10 mouse cellular contexts compared by ENCODE assay signal in genomic region chr8:123334467-123334866, GRCm38 (mm10). TPM values are rescaled to one million over a fixed set of nuclear protein-coding genes. Genes with fewer than 3 reads are reported as not detected.
A peak's percentile ranks its signal among the peaks of the same experiment; 100 is the strongest.
DNase-seq lines count a peak whose midpoint lies in the region; ATAC-seq lines count a peak whose summit lies in the region.
"Had no signal": no experiment of that assay in that cellular context is flagged by ENCODE, and none has a peak within 500 bp of the region (broad histone marks: within the 10 kb centered on the region; RNA-seq: fewer than 3 reads in every experiment).

No protein-coding gene starts in this region.

- peaks cover 23% of the 10 kb centered on the region for H3K27me3 ChIP-seq in forebrain, embryonic 10.5 days (ENCODE audit: poor library complexity, severe bottlenecking)
- peaks cover 21% of the 10 kb centered on the region for H3K27me3 ChIP-seq in liver, embryonic 12.5 days (replicated peaks)
- no peaks in the 10 kb centered on the region for H3K27me3 ChIP-seq in neural tube, embryonic 15.5 days (replicated peaks)

- H3K9me3 ChIP-seq in forebrain, embryonic 10.5 days, result no peaks in the 10 kb centered on the region
- no peaks in the 10 kb centered on the region for H3K9me3 ChIP-seq in liver, embryonic 12.5 days (replicated peaks)
- no peaks in the 10 kb centered on the region for H3K9me3 ChIP-seq in neural tube, embryonic 15.5 days (replicated peaks)
- H3K9me3 ChIP-seq: limb, embryonic 12.5 days had no signal

- peak; percentile 16 for DNase-seq in kidney, adult 9 months
- DNase-seq in kidney, postnatal 4 days, result no peak
- DNase-seq in forebrain, embryonic 10.5 days (ENCODE audit: extremely low spot score, low spot score), result no peak
- no peak for DNase-seq in right cerebral cortex, postnatal 36 days (ENCODE audit: low spot score in 2 of 2)
- DNase-seq in thymus, postnatal 14 days, result no peak
- no peak for DNase-seq in urinary bladder, adult 2 months (ENCODE audit: low spot score)
- DNase-seq: kidney, adult 18-20 months had no signal

- ATAC-seq in liver, embryonic 12.5 days, result no peak
- no peak for ATAC-seq in neural tube, embryonic 15.5 days (ENCODE audit: low FRiP score)

- H3K4me1 ChIP-seq in forebrain, embryonic 10.5 days, result peaks cover 45% of the 10 kb centered on the region
- H3K4me1 ChIP-seq in liver, embryonic 12.5 days, result peaks cover 61% of the 10 kb centered on the region
- H3K4me1 ChIP-seq in neural tube, embryonic 15.5 days, result peaks cover 48% of the 10 kb centered on the region

- peak overlapping the region; percentile 99 for H3K4me2 ChIP-seq in liver, embryonic 12.5 days
- H3K4me2 ChIP-seq in neural tube, embryonic 15.5 days, result peak overlapping the region; percentile 60
- H3K4me2 ChIP-seq: limb, embryonic 12.5 days had no signal

- no peak overlapping the region for H3K9ac ChIP-seq in liver, embryonic 12.5 days
- H3K9ac ChIP-seq in neural tube, embryonic 15.5 days (replicated peaks), result peak overlapping the region; percentile 86; the same call in 1 of the 2 replicates
- H3K9ac ChIP-seq: limb, embryonic 12.5 days had no signal

- peak overlapping the region; percentile 54; the same call in 1 of the 2 replicates for H3K27ac ChIP-seq in forebrain, embryonic 10.5 days
- peak overlapping the region; percentile 34; the same call in 1 of the 2 replicates for H3K27ac ChIP-seq in liver, embryonic 12.5 days
- H3K27ac ChIP-seq in neural tube, embryonic 15.5 days (replicated peaks), result peak overlapping the region; percentile 62
- H3K27ac ChIP-seq: limb, embryonic 12.5 days had no signal

- peak overlapping the region; percentile 70 for H3K4me3 ChIP-seq in forebrain, embryonic 10.5 days
- 0 out of 2 replicates have a peak overlapping the region, but pooled peaks have one; percentile 72 for H3K4me3 ChIP-seq in liver, embryonic 12.5 days
- H3K4me3 ChIP-seq in neural tube, embryonic 15.5 days (replicated peaks), result peak overlapping the region; percentile 82

- H3K36me3 ChIP-seq in forebrain, embryonic 10.5 days (replicated peaks), result no peaks in the 10 kb centered on the region
- no peaks in the 10 kb centered on the region for H3K36me3 ChIP-seq in liver, embryonic 12.5 days
- no peaks in the 10 kb centered on the region for H3K36me3 ChIP-seq in neural tube, embryonic 15.5 days
- H3K36me3 ChIP-seq: limb, embryonic 12.5 days had no signal

- 0% methylated on average over 1 of the region's 1 CpGs for WGBS in forebrain, embryonic 10.5 days
- 28% methylated on average over 1 of the region's 1 CpGs for WGBS in liver, embryonic 12.5 days (ENCODE audit: insufficient replicate concordance)
- WGBS in neural tube, embryonic 15.5 days, result 0% methylated on average over 1 of the region's 1 CpGs

RNA-seq across cellular contexts. Expression of gene Spire2, which starts 2.0 kb away (rescaled TPM):
- 6.5 and 6.9 TPM in 2 replicates for polyA plus RNA-seq in forebrain, embryonic 10.5 days (2016; fragmentation: Nextera tagmentation; extraction: Ambion mirVana)
- polyA plus RNA-seq in liver, embryonic 12.5 days (2016; fragmentation: Nextera tagmentation; extraction: Ambion mirVana), result 4.6 TPM in 2 replicates
- polyA plus RNA-seq in neural tube, embryonic 15.5 days (2015; fragmentation: Nextera tagmentation; extraction: Ambion mirVana), result 37.9 and 44.0 TPM in 2 replicates
- 4.8 and 5.3 TPM in 2 replicates for polyA plus RNA-seq in urinary bladder, adult 2 months (2012; rRNA removed)

RNA-seq across cellular contexts. Expression of gene Fanca, which starts 16.1 kb away (rescaled TPM):
- 49.6 and 52.3 TPM in 2 replicates for polyA plus RNA-seq in forebrain, embryonic 10.5 days (2016; fragmentation: Nextera tagmentation; extraction: Ambion mirVana)
- 27.4 and 32.2 TPM in 2 replicates for polyA plus RNA-seq in liver, embryonic 12.5 days (2016; fragmentation: Nextera tagmentation; extraction: Ambion mirVana)
- 6.1 and 9.8 TPM in 2 replicates for polyA plus RNA-seq in neural tube, embryonic 15.5 days (2015; fragmentation: Nextera tagmentation; extraction: Ambion mirVana)
- polyA plus RNA-seq in urinary bladder, adult 2 months (2012; rRNA removed), result 8.9 and 15.8 TPM in 2 replicates

RNA-seq across cellular contexts. Expression of gene Tcf25, which starts 39.1 kb away (rescaled TPM):
- 146 and 151 TPM in 2 replicates for polyA plus RNA-seq in forebrain, embryonic 10.5 days (2016; fragmentation: Nextera tagmentation; extraction: Ambion mirVana)
- 79.2 and 94.3 TPM in 2 replicates for polyA plus RNA-seq in liver, embryonic 12.5 days (2016; fragmentation: Nextera tagmentation; extraction: Ambion mirVana)
- polyA plus RNA-seq in neural tube, embryonic 15.5 days (2015; fragmentation: Nextera tagmentation; extraction: Ambion mirVana), result 368 and 390 TPM in 2 replicates
- polyA plus RNA-seq in urinary bladder, adult 2 months (2012; rRNA removed), result 193 TPM in 2 replicates
